Mouse (Mus musculus): ENCODE measurements around the gene Htra3.

Htra3 gene

DNA sequence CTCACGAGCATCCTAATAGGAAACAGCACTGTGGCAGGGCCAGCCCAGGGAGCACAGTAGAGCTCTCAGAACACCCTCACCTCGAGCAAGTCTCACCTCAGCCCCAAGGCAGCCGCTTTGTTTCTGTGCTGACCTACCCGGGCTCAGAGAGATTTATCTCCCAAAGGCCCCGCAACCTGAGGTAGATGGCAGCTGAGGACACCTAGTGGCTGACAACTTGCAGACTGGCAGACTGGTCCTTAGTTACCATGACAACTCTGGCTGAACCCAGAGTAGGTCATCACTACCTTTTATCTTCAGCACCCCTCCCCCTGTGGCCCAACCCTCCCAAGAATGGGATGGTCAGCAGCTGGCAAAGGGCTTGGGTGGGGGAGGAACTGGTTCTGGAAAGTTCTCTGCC lies 16.2 kb upstream of the Htra3 start:
- CTCF ChIA-PET, result no interaction called here

DNA sequence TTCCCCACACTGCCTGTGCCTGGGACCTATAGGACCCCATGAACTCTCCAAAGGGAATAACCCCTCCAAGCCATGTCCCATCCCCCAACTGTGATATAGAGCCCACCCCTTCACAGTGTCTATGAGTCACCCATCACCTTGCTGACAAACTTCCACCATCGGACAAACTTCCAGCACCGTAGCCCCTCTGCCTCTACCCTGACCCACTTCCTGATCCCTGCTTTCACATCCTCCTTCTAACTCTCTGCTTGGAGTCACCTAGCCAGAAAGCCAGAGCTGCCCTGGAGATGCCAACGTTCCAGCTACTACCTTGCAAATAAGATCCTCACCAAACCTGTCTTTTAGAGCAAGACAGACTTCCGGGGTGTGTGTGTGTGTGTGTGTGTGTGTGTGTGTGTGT lies 14.1 kb upstream of the Htra3 start:
- CTCF ChIA-PET, result no interaction called here

DNA sequence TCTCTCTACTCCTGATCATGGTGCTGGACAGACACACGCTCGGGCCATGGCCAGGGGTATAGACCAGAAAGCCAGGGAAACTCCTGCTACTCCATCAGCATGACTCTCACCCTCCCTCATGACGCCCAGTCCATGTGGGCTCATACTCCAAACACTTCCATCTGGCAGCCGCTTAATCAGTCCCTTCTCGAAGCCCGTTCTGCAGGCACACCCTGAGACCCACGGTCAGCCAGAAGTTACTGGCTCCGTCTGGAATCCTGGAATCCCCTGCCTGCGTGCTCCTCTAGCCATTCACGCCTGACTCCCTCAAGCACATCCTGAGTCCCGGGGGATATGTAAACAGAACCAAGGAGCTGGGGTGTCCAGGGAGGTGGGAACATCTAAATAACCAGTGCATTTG lies 11.7 kb upstream of the Htra3 start:
- CTCF ChIA-PET, result no interaction called here

DNA sequence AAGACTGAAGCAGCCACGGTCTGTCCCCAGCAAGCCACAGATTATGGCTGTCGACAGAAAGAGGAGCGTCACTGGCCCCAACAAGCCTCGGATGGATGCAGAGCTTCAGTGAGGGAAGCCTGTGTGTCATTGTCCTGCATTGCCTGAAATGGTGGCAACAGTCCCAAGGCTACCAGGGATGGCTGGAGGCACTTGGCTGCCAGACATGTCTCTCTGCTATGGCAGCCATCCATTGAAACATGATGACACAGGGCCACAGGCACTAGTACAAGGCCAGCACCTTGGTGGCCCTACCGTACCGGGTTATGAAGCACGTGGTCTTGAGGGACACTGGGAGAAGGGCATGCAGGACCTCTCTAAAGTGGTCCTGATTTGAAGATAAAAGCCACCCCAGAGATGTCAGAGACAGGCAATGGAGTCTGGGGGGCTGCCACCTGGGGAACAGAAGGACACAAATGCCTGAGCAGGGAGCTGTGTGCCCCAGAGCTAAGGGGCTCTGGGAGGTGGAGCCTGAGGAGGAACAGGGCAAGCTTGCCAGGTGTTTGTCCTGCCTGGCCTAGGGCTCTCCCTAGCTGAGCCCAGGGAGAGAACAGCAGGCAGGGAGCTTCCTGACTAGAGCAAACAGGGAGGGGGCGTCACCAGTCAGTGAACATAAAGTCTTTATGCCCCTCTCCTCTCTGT lies 11.0 kb upstream of the Htra3 start:
- CTCF ChIA-PET, result no interaction called here

DNA sequence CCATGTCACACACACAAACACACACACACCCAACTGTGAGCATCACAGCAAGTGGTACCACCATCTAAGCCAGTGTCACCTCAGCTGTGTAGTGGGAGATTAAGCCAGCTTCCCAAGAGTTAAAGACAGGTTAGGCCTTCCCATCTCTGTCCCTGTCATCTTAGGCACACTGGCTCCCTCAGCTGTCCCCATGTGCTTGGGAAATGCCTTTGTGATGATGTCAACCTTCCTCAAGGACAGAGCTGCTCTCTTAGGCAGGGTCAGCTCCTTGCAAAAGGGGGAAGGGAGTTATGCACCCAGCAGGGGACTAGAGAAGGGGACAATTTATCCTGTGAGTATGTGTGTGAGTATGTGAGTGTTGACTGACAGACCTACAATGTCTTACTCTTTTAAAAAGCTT lies 9.8 kb upstream of the Htra3 start:
- CTCF ChIA-PET, result interaction anchor here (0.6 kb wide), 1 partner anchor 156 kb away, joined by 3 read pairs; no protein-coding TSS in a partner anchor

DNA sequence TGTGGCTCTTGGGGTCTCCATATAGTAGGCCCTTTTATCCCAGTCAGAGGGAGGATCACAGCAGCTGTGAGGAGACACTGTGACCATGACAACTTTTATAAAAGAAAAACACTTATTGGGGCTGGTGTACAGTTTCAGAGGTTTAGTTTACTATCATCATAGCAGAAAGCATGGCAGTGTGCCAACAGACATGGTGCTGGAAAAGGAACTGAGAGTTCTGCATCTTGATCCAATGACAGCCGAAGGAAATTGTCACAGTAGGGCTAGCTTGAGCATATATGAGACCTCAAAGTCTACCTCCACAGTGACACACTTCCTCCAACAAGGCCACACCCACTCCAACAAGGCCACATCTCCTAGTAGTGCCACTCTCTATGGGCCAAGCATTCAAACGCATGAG lies 9.3 kb upstream of the Htra3 start:
- CTCF ChIA-PET, result no interaction called here

DNA sequence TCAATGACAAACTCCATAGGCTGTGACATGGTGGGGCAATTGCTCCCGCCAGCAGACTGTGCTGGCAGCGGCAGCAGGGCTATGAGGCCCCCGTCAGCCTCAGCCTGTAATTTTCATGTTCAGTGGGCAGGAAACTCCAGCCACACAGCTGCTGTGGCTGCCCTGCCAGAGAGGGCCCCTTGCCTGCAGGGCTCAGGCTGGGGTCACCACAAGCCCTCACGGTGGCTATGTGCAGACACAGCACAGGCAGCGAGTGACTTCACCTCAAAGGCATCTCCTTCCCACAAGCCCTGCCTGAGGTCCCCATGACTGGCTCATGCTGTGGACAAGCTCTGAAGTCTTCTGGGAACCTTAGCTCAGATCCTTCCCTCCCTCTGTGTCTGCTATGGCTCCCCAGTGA lies 7.5 kb upstream of the Htra3 start:
- CTCF ChIA-PET, result no interaction called here

DNA sequence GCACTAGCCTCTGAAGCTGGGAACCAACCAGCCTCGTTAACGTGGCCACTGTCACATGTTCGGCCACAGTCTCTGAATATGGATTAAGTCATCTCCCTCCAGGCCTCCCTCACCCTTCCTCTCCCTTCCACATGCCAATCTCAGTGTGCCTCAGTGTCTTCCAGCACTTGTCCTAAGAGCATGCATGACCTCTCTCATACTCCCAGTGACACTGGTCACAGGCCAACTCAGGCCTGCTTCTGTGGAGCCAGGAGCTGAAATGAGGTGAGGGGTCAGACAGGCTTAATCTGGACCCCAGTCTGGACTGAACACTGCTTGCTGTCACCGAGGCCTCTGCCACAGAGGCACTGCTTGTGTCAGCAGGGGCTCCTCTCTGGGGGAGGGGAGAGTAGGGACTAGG lies 6.8 kb upstream of the Htra3 start:
- CTCF ChIA-PET, result no interaction called here

DNA sequence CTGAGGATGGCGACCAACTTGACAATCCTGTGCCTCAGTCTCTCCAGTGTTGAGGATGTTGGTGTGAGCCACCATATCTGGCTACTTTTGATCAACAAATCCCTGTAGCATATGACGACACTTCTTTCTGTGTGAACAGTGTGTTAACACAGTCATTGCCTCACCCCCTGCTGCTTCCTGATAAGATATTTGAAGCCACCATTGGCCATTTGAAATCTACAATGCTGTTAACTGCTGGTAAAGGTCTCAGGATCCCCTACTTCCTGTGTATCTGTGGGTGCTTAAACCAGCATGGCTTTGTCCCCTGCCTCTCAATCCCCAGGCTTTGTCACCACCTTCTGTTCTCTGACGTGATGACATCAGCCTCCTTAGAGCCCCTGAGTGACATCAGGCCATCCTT lies 5.5 kb upstream of the Htra3 start:
- CTCF ChIA-PET, result no interaction called here

DNA sequence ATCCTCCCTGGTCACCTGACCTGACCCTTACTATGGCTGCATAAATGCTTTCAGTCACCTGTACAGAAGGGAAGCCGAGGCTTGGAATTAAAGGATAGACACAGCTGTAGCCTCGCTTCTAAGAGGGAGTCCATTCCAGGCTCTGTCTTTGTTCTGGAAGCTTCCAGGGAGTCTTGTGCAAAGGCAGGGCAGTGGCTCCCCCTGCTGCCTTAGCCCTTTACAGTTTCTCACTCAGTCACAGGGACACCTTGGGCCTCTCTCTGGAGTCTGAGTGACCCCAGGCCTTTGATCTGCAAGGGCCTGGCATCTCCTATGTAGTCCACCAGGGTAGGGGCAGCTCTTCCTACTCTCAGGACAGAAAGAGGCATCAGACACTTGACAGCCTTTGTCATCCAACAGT lies 1.4 kb upstream of the Htra3 start:
- CTCF ChIA-PET, result no interaction called here

DNA sequence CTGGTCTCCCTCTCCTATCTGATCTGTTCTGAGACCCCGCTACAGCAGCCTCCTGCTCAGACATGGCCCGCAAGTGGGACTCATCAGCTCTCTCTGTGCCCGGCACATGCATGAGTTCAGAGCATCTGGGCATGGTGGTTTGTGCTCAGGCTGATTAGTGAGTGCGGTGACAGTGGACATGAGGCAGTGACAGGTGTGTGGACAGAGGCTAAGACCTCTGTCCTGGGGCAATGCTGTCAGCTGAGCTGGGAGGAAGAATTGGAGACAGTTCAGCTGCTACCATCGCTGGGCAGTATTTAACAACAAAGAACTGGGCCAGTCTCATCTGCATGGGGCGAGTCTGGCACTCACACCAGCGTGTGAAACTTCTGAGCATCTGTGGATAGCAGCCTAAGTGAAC lies 2.6 kb downstream of the Htra3 start:
- CTCF ChIA-PET, result no interaction called here

DNA sequence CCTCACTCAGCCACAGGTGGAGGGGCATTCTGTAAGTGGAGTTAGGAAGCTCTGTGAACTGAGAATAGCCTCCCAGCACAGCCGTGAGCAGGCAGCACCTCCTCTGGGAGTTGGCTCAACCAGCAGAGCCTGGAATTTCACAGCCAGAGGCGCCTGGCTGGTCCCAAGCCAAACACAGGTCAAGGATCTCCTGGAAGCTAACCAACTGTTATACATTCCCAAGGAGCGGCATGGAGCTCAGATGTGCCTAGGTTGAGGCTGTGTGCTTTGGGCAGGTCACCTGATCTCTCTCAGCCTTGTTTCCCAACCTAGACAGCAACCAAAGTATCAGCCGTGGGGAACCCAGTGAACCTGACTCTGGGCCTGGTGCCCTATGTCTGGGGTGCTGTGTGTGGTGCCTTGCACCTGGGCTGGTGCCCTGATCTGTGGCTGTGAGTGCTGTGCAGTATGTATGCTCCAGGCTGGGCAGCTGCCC lies 5.5 kb downstream of the Htra3 start:
- CTCF ChIA-PET, result no interaction called here

DNA sequence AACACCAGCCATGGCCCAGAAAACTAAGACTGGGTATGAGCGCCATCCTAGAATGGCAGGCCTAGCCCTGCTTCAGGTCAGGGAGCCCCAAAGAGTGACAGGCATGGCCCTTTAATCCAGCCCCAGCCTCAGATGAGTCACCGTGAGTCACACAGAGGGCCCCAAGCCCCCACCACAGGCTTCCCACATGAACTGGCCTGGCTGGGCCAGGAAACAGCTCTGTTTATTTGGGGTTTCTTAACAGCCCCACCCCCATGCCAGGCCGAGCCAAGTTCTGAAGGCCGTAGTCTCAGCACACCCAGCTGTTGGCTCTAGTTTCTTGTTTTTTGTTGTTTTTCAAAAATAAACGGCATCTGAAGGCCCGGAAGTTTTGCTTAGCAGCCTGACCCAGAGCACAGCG lies 6.5 kb downstream of the Htra3 start:
- CTCF ChIA-PET, result no interaction called here

DNA sequence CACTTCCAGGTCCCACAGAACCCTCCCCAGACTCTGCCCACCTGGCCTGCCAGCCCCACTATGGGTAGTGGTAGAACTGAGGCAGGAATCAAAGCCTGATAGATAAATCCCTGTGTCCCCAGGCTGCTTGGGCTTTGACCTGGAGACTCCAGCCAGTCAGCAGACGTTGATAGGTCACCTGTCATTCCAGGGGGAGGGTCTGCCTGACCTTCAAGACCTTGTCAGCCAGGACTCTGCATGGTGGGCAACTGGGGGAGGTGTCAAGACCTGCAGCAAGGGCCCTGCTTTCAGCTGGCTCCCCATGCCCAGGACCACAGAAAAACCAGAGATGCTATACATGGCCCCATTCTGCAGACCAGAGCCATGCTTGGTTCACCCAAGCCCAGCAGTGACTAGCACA lies 7.0 kb downstream of the Htra3 start:
- CTCF ChIA-PET, result no interaction called here

DNA sequence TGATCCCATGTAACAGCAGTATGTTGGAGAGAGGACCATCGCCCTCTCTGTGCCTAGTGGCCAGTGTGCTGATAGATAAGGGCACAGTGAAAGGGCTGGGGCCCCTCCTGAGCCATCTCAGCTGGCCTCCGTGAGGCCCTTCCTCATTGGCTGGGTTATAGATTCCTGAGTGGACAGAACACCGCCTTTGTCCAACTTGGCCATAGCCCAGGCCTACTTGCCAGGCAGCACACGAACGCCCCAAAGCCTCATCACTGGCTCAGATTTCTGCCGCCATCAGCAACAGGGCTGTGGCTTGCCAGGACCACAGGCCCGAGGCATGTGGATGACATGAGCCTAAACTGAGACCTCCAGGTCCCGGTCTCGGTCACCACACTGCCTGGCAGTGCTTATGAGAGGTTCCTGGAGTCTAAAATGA lies 8.1 kb downstream of the Htra3 start:
- CTCF ChIA-PET, result no interaction called here

DNA sequence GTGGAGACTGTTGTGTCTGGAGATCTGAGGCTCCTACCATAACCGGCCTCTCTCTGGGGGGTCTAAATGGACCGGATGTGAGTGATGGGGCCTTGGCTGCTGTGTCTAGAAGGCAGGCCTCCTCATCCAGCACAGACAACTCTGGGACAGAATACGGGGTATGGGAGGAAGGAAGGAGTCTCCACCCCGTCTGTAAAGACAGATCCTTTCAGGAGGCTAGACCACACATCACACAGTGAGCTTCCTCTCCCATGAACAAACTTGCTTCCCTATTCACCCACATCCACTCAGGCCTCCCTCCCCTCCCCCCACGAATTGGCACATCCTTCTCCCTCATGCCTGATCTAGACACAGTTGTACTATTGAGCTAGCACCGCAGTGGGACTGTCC lies 9.2 kb downstream of the Htra3 start:
- CTCF ChIA-PET, result no interaction called here

DNA sequence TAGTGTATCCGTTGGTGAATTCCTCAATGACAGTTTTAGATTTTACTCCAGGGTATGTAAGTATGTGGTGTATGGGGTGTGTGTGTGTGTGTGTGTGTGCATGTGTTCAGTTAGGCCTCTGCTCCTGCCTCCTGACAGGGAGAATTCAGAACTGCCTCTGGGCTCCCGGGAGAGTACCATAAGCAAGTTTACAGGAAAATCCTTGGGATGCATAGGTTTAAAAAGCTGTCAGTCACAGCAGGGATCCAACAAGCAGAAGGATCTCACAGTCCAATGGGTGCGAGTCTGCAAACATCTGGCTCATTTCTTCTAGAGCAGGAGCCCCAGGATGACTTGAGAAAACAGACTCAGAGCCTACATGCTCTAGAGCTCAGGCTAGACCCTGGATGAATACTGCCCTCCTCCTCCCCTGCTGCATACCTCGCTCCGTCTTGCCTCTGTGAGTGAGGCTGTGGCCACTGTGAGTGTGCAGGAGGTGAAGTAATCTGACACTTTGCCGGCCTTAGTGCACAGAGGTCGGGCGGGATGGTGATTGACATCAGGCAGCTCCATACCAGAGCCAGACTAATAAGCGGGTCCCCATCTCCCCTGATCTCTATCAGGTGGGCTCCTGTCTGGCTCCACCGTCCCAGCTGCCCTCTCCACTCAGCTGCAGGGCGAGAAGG lies 9.7 kb downstream of the Htra3 start:
- CTCF ChIA-PET, result no interaction called here

DNA sequence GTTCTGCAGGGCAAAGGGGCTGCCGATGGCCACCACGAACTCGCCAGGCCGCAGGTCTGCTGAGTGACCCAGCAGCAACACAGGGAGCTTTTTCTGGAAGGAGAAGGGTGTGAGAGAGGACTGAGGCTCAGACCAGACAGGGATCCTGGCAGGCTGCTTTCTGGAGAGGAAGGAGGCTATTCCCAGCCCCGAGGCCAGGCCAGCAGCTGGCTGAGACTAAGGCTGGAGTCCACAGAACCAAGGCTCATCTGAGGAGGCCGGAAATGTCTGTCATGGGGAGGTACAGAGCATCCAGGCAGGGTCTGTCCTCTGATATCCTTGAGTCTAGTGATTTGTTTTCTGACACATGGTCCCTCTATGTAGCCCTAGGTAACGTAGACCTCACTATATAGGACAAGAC lies 13.4 kb downstream of the Htra3 start:
- CTCF ChIA-PET, result no interaction called here

DNA sequence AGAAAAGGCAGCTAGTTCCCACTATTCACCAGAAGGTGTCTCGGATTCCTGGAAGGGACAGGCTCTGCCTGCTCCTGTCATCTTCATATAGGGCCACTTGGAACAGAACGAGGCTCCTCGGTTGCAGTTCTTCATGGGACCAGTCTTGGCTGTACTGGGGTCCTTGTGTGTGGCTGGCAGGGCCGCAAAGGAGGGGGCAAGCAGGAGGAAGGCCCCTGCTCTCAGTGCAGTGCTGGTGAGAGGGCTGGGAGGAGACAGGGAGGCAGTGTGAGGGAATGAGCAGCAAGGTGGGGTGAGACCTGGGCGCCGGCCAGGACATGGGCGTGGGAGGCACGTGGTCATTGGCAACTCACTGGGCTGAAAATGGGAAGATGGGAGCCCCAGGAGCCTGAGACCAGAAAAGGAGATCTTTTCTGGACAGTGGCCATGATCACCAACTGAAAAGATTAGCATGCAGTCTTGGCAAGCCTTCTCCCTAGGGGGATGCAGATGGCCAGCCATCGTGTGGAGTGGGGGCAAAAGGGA lies 17.5 kb downstream of the Htra3 start:
- CTCF ChIA-PET, result no interaction called here

DNA sequence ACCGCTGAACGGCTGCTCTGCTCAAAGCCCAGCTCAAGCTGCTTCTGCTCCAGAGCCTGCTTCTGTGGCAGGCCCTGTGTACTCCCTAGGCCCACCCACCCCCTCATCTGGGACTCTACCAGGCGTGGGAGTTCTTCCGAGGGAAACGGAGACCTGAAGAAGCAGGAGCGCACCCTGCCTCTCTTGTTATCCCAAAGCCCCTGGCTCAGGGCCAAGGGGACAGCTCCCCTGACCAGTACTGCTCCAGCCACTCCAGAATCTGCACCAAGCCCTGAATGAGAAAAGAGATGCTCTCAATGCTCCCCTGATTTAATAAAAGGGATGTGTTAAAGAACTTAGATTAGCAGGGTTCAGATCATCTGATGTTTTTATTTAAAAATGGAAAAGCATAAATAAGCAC lies 18.4 kb downstream of the Htra3 start:
- CTCF ChIA-PET, result no interaction called here

DNA sequence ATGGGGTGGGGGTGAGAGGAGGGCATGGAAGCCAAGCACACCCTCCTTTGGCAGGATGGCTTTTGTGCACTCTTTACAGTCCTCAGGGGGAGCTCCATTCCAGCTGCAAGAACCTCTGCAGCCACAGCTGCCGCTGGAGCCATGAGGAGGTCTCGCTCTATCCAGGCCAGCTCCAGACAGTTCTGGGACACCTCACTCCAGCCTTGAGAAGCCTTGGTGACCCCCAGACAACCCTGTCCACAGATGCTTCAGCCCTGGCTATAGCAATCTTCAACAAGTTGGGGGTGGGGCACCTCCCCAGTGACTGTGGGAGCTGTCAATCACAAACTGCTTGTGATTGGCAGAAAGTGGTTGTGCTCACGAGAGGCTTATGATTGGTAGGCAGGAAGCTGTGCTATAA lies 20.1 kb downstream of the Htra3 start:
- CTCF ChIA-PET, result no interaction called here

DNA sequence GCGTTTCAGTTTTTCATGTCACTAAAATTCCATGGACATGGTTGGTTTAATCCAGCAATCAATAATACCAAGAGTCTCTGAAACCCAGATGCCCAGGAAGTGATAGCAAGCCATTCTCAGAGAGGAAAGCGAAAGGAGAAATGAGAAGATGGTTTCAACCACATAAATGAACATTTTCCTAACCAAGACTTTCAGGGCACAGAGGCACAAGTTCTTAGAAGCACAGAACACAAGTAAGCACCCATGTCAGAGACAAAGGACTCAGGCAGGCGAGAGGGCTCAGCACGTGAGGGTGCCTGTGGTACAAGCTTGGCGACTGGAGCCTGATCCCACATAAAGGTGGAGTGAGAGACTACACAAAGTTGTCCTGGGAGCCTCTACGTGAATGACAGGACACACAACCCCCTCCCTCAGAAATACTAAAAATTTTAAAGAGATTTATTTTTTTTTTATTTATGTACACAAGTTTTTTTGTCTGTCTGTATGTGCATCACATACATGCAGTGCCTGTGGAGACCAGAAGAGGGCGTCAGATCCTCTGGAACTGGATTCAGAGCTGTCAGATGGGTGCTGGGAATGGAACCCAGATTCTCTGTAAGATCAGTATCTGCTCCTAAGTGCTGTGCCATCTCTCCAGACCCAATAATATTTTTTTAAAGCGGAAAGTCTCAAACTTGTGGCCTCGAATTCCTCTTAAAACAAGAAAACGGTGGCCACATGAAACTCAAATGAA lies 23.7 kb downstream of the Htra3 start:
- CTCF ChIA-PET, result interaction anchor here (0.7 kb wide), 1 partner anchor 417 kb away, joined by 3 read pairs; no protein-coding TSS in a partner anchor

All from spleen, embryonic (tissue).